ENCODE assay signal across 8 mouse cellular contexts in the genomic region with DNA sequence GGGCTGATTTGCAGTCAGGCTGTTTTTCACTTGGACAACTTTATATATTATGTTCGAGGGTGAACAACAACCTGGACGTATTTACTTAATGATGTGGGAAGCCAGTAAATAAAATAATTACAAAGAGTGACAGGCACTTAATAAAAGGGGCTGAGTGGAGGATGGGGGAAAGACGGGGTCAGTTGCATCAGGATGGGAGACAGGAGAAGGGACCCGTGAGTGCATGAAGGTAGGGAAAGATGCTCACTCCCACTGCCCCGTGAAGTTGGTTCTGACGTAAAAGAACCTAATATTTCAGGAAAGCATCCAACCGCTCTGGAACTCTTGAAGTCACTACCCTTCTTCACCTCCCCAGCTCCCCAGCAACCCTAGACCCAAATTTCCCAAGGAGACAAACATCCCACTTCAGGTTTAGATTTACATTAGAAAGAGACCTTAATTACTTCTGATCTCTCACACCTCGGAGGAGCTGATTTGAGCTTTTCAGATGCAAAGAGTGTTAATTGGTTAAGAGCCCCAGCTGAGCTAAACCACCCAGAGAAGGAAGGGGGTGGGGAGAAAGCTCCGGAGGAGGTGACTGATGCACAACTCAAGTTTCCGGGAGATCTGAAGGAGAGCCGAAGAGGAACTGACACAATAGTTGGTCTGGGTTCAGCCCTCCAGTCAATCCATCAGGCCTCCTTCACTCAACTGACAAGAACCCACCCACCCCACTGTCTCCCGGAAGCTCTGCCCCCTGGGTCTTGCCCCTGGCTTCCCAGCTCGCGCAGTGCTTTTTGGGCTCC.
DNase-seq lines count a peak whose midpoint lies in the region; ATAC-seq and TF ChIP-seq lines count a peak whose summit lies in the region.

No protein-coding gene starts in this region.

- peak overlapping the region; percentile 30 for H3K4me2 ChIP-seq in midbrain, embryonic 12.5 days (replicated peaks)

- no peaks in the 10 kb centered on the region for H3K36me3 ChIP-seq in midbrain, embryonic 12.5 days

- no peaks in the 10 kb centered on the region for H3K9me3 ChIP-seq in midbrain, embryonic 12.5 days

- 0 out of 2 replicates have a peak, but pooled peaks have one; percentile 27 for ATAC-seq in midbrain, embryonic 12.5 days (ENCODE audit: low FRiP score, low read depth)

- no peak overlapping the region for H3K27ac ChIP-seq in midbrain, embryonic 12.5 days (replicated peaks)
- no peak overlapping the region for H3K27ac ChIP-seq in layer of hippocampus, adult 2 months

- H3K4me1 ChIP-seq in midbrain, embryonic 12.5 days, result peaks cover 24% of the 10 kb centered on the region

- no peak for TF ChIP-seq CTCF in layer of hippocampus, adult 2 months (conservative IDR thresholded peaks at IDR 0.05)

- WGBS in midbrain, embryonic 12.5 days, result 4% methylated on average over 14 of the region's 14 CpGs

- H3K4me3 ChIP-seq in midbrain, embryonic 12.5 days, result no peak overlapping the region
- no peak overlapping the region for H3K4me3 ChIP-seq in layer of hippocampus, adult 2 months

- peak; percentile 46 for DNase-seq in testis, postnatal 10 days (ENCODE audit: low spot score)
- no peak for DNase-seq in testis, postnatal 14 days (ENCODE audit: low spot score)
- DNase-seq in forelimb bud, embryonic 11.5 days (ENCODE audit: low read depth, low spot score), result peak; percentile 40
- DNase-seq in yolk sac, embryonic 10.5 days (ENCODE audit: low spot score), result peak; percentile 39
- no peak for DNase-seq in layer of hippocampus, adult 2 months (ENCODE audit: low spot score in 2 of 2)
- DNase-seq in urinary bladder, postnatal 4 days (ENCODE audit: low spot score in 2 of 2), result no peak
- no peak for DNase-seq in kidney, postnatal 25 days

- no peak overlapping the region for H3K9ac ChIP-seq in midbrain, embryonic 12.5 days (replicated peaks)

- peaks cover 22% of the 10 kb centered on the region for H3K27me3 ChIP-seq in midbrain, embryonic 12.5 days

Comparison
In these comparisons a context has a peak if more than half of its experiments do, and no peak if none do; other contexts are left out.
1. DNase-seq: peak in testis, postnatal 10 days (single experiment), forelimb bud, embryonic 11.5 days (single experiment) and yolk sac, embryonic 10.5 days (single experiment); none in testis, postnatal 14 days (single experiment), layer of hippocampus, adult 2 months (0 of 2), urinary bladder, postnatal 4 days (0 of 2) and kidney, postnatal 25 days (0 of 2).